Mouse (Mus musculus): ENCODE results near the gene Krt7. TPM values are rescaled to one million over a fixed set of nuclear protein-coding genes. Genes with fewer than 3 reads are reported as not detected.
A peak's percentile ranks its signal among the peaks of the same experiment; 100 is the strongest.

Gene Krt7
- 0.85 and 1.1 TPM in 2 replicates for total RNA-seq (2015)
- 1.5 and 2.8 TPM in 2 replicates for total RNA-seq (2017)

DNA sequence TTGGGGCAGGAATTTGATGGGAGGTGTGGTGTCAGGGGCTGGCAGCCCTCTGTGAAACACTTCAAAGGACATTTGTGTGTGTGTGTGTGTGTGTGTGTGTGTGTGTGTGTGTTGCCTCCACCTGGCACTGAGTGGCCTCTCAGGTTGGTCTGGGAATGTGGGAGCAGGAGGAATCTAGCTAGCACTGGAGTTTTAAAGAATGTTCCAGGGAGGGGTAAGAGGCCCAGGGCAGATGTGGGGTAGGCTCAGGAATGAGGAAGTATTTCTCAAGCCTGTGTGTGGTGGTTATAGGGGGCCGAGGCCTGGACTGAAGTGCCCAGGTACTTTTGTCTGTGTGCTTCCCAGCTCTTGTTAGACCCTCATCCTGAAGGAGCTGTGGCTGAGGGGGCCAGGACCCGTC lies at the start of gene Krt7:
Gene Krt7 (plus strand): TSS at position 269 of the 400 bp plus-strand sequence.
- peak; percentile 72 for ATAC-seq (ENCODE audit: poor library complexity, severe bottlenecking)

GRCm38 (mm10) chr15:101362393-101363010 lies 48.3 kb upstream of the Krt7 start:
- ATAC-seq (ENCODE audit: poor library complexity, severe bottlenecking) = no peak

GRCm38 (mm10) chr15:101363933-101364332 lies 46.9 kb upstream of the Krt7 start:
- peak; percentile 41; the same call in 1 of the 2 replicates for ATAC-seq (ENCODE audit: poor library complexity, severe bottlenecking)

- no peak for ATAC-seq (ENCODE audit: poor library complexity, severe bottlenecking)
These were observed 46.4 kb upstream of the Krt7 start for GRCm38 (mm10) chr15:101364425-101364824.

DNA sequence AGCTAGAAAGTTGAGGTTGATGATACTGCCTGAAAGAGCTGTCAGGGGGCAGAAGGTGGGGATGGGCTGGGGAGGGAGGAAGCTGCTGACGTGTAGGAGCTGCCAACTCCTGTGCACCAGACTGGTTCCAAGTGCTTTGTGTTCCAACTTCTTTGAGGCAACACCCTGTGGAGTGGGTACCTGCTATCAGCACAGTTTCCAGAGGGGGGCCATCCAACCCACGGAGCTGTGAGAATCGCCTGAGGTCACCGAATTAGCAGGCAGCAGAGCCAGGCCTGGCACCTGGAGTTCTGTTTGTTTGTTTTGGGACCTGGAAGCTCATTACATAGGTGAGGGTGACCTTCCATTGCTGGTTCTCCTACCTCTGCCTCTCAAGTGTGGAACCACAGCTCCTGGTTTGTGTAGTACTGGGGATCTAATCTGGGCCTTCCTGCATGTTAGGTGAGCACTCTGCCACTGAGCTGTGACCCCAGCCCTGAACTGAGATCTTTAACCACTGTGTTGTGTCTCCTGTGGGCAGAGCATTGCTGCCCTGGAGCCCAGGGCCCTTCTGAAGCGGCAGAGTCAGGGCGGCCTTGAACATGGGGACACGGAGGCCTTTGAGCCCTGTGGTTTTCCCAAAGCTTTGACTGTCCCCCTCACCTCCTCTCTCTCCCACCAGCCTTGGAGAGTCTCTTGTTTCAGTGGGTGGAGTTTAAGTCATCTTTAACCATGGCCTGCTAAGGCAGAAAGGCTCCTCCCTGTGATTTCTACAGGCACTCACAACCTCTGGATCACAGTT lies 45.8 kb upstream of the Krt7 start:
- ATAC-seq (ENCODE audit: poor library complexity, severe bottlenecking) = no peak

- ATAC-seq (ENCODE audit: poor library complexity, severe bottlenecking) = no peak
These were observed 45.1 kb upstream of the Krt7 start for GRCm38 (mm10) chr15:101365721-101366120.

DNA sequence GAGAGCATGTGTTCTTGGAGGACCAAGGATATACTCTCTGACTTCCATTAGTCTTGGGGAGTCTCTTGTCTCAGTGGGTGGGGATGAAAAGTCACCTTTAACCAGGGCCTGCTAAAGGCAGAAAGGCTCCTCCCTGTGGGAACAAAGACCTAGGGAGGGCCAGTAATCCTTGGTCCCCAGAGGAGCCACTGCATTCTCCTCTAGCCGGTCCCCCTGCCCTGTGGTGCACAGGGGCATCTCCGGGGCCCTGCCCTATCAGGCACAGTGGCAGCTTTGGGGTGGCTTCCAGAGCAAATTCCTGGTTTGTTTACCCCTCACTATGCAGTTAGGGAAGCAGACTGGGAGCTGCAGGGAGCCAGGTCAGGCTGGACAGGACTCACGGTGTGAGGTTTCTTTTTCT lies 44.4 kb upstream of the Krt7 start:
- no peak for ATAC-seq (ENCODE audit: poor library complexity, severe bottlenecking)

DNA sequence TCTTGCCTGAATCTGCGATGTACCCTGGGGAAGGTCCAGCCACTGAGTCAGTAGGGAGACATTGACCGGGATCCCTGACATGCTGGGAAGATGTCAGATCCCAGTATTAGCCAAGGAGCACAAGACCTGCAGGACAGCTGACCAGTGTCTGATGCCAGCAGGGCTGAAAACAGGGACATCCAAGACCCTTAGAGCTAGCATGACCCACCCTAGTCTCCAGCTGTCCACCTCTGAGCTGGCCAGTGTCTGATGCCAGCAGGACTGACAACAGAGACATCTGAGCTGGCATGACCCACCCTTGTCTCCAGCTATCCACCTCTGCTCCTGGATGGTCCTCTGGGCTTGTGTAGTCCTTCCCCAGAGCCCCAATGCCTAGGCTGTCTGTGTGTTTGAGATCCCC lies 43.9 kb upstream of the Krt7 start:
- no peak for ATAC-seq (ENCODE audit: poor library complexity, severe bottlenecking)

GRCm38 (mm10) chr15:101367497-101367896 lies 43.3 kb upstream of the Krt7 start:
- ATAC-seq (ENCODE audit: poor library complexity, severe bottlenecking) = peak; percentile 58

DNA sequence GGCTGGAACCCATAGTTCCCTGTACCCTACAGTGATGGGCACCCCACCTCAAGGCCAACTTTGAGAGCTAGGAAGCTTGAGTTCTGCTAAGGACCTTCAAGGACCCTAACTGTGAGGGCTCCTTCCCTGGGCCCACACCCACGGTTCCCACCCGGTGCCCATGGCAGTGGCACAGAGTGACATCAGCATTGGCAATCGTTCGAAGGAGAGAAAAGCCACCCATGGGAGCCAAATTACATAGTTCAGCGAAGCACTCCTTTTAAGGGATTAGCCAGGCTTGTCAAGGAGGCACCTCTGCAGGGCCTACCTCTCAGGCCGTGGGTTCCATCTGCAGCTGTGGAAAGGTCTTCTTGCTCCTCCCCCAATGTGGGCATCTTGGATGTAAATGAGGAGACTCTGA lies 42.8 kb upstream of the Krt7 start:
- no peak for ATAC-seq (ENCODE audit: poor library complexity, severe bottlenecking)

DNA sequence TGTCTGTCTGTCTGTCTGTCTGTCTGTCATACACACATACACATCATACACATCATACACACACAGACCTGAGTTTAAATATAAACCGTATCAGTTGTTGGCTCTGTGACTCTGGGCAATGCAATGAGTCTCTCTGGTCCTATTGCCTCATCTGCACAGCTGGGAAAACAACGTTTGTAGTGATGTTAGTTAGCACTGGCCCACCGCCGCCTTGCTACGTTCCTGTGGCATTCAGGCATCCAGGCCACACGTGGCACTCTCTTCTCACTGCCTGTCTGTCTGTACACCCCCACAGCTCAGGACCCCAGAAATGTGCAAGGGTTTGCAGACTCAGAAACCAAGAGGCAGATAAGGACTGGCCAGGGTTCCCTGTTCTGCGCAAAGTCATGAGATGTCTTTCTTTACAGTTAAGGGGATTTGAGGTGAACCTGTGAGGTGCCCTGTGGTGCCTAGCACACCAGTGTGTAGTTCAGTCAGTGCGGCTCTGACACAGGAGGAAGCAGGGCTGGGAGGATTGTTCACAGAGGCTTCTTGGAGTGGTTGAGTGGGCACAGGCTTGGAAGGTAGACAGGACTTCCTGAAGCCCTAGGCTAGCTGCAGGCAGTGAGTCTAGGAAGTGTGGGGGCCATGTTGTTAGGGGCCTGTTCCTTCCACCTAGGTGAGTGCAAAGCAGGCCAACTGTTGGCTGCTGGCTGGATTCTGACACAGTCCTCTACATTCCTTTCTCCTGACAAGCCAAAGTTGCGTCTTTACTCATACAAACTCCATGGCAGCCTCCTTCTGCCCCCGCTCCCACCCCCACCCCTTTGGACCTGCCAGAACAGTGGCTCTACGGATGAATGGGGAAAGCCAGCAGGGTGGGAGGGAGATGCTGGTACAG lies 42.1 kb upstream of the Krt7 start:
- ATAC-seq (ENCODE audit: poor library complexity, severe bottlenecking) = no peak

- ATAC-seq (ENCODE audit: poor library complexity, severe bottlenecking) = no peak
These were observed 41.3 kb upstream of the Krt7 start for GRCm38 (mm10) chr15:101369382-101370100.

DNA sequence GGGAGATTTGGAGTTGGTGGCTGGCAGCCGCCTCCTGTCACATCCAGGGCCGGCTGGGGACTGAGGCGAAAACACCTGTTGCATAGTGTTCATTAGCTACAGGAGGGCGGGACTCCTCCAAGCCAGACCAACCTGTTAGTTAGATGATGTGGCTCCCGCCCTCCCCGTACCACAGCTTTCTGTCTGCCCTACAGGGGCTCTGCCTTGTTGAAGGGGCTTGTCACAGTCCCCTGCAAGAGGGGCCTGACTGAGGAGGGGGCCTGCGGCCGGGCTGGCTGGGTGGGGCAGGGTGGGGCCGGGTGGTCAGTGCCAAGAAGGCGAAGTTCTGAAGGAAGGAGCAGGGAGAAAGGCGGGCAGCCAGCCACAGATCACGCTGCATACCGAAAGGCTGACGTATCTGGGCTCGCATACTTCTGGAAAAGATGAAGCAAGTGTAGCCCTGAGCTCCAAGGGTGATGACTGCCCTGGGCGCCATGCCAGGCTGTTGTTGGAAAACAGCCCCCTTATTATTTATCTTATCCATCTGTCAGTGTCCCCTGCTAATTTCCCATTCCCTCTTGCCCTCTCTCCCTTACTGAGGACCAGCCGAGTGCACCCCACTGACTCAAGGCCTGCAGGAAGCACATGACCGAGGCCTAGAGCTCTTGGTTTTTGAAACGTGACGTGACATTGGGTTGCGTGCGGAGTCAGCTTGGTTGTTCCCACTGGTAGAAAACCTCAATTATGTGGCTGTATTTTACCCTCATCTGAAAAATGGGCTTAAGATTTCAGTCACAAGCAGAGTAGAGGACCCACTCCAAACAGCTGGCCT lies 40.5 kb upstream of the Krt7 start, which contains the start of gene Krt80:
Gene Krt80 (minus strand): TSS at position 62 of the 811 bp plus-strand sequence.
- no peak for ATAC-seq (ENCODE audit: poor library complexity, severe bottlenecking)

DNA sequence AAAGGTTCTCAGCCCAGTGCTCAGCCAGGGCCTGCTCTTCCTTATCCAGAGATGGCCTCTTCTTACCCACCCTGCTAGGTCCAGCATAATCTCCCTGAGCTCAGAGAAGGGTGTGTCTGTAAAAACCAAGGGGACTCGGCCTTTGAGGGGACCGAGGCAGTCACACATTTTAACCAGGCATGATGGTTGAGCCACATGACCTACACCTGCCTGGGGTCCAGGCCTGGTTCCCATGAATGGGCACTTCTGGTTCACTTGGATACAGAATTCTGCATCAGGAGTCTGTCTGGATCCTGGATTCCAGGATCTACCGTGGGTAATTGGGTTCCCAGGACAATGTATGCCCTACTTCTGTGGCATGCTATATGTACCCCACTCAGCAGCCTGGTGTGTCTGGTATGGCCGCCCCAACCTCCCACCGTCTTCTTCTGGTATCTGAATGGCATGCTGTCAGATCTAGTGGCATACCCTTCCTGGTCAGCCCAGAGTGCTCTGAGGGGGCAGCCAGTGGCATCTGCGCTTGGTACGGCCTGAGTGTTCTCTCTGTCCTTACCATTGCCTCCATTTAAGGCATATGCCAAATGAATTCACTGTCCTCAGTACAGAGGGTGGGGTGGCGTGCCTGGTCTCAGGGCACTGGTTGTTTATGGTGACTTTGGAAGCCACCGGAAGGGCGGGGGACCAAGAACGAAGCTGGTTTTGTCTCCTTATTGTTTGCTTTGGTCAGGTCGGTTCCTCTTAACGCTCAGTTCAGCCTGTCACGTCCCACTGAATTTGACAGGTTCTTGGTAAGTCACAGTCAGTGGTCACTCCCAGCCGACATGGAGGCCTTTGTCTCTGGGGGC lies 39.5 kb upstream of the Krt7 start:
- peak; percentile 26 for ATAC-seq (ENCODE audit: poor library complexity, severe bottlenecking)

DNA sequence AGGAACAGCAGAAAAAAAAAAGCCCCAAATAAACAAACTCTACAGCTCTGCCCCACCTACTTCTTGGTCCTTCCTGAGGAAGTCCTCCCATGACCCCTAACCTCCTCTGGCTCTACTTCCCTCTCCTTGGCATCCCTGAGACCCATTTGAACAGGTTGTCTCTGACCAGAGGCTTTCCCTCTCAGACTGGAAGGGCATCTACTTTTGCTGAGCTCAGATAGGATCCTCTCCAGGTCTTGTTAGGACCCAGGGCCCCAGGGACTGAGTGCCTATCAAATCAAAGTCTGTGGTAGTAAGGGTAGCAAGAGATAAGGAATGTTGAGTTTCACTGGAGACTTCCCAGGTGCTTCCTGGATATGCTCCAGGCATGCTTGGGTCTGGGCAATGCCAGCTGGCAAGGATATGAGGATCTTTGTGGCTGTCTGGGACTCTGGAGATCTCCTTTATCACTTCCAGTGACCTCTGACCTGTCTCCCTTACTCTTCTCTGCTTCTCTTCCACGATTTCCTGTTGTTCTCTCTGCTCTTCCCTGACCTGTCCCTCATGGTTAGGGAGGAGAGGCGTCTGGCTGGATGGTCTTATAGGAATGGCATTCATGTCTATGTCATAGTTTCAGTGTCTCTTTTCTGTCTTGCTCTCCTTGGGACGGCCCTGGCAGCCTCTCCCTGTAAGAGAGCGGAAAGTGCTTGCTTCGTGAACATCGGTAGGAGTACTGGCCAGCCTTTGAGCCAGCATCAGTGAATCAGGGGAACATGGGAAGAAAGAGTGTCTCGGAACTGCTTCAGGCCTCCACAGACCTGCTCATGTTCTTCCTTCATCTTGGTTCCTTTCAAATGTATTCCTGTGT lies 38.5 kb upstream of the Krt7 start:
- ATAC-seq (ENCODE audit: poor library complexity, severe bottlenecking) = peak; percentile 41

DNA sequence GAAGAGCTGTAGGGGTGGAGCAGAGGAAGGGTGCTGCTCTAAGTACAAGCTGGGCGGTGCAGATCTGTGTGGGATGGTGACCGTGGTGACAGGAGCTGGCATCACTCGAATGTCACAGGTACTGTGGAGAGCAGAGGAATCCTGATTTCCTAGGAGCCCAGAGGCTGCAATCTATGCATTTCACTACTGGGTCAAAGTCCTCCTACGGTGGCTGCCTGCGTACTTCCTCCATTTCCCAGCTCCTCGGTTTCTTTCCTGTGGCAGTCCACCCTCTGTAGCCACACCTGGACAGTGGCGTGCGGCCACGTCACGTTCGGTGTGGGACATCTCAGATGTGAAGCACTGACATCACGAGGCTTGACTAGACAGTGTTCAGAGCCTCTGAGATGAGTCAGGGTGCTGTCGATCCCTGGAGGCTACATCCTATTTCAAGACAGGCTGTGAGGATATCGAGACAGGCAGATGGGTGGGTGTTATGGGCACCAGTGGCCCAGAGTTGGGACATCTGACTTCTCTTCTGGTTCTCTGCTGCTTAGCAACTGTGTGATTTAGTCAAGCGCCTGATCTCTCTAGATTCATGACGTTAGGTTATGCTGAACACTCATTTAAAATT lies 37.5 kb upstream of the Krt7 start:
- ATAC-seq (ENCODE audit: poor library complexity, severe bottlenecking) = peak; percentile 43

DNA sequence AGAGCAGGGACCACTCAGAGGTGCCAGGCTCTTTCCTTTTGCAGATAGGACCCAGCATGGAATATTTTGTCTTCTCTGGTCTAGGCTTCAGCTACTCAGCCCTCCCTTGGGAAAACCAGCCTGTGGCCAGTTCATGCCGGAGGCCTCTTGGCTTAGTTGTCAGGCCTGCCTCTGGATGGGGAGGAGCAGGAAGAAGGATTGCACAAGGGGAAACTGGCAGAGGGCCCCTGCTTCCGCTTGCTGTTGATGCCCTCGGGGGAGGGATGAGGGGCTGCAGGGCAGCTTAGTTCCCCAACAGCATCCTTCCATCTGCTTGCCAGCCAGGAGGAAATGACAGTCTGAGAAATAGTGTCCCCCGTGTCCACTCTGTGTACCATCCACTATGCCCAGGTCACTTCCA lies 36.0 kb upstream of the Krt7 start:
- ATAC-seq (ENCODE audit: poor library complexity, severe bottlenecking) = peak; percentile 60

Data from megakaryocyte, adult 5-6 weeks (primary cell).